Mouse (Mus musculus) gastrocnemius, postnatal 4 days (tissue): ENCODE results near the gene Lmbr1. TPM values are rescaled to one million over a fixed set of nuclear protein-coding genes. Genes with fewer than 3 reads are reported as not detected.

Experiments
- microRNA-seq: library from miRNA; unstranded; fragments of <30 nt; microRNA quantifications from one replicate; pipeline ENCODE4 v1.2.0, GENCODE M21; 2021
- total RNA-seq, 2 experiments: library from RNA; stranded (reverse); gene quantifications; 2 replicates each; pipeline ENCODE4 v1.2.3; 2021

Gene Lmbr1
- total RNA-seq, 2 experiments from 2014 or later, result 10.4 to 11.8 TPM

Small RNA genes within 50 kb of the gene (microRNA-seq; reads per million reads assigned to microRNA genes)
- gene Gm23801, result not detected

Other genes starting within 250 kb of the Lmbr1 start
- gene Rnf32, start 182.4 kb downstream of the Lmbr1 start, total RNA-seq, result under 1 TPM; 0.42 to 0.60 TPM
- 10 to 100 TPM; 19.1 to 23.3 TPM for gene Nom1, start 56.3 kb upstream of the Lmbr1 start, total RNA-seq
- not detected for gene Mnx1, start 100.1 kb upstream of the Lmbr1 start, total RNA-seq
- 10 to 100 TPM; 40.9 to 41.1 TPM for gene Ube3c, start 190.9 kb upstream of the Lmbr1 start, total RNA-seq